Mouse (Mus musculus) hindbrain, embryonic 16.5 days (tissue): ENCODE data around the gene Mrpl43. TPM values are rescaled to one million over a fixed set of nuclear protein-coding genes. Genes with fewer than 3 reads are reported as not detected.
A peak's percentile ranks its signal among the peaks of the same experiment; 100 is the strongest.
"Not testable (repeated sequence)": the region's sequence is repeated elsewhere in the genome, so short reads cannot be mapped to it uniquely, and the experiment has no call there.

Source experiments
- ATAC-seq: fragments of 200-750 bp; cut with Nextera tagmentation; 2 replicates; pipeline ENCODE4 v1.8.0; 2017; ENCODE audit warnings: moderate TSS enrichment, moderate library complexity
- H3K27ac ChIP-seq: fragments of 300-500 bp; sonication (generic); 2 replicates; pipeline ENCODE4 v1.5.1; 2014; ENCODE audit warnings: low read depth, mild to moderate bottlenecking, control low read depth, low read length, moderate library complexity
- H3K27me3 ChIP-seq: fragments of 300-500 bp; sonication (generic); replicated peaks from 2 replicates; pipeline ENCODE4 v1.6.1; 2014; ENCODE audit warnings: low read length; ENCODE audit not compliant: control insufficient read depth, insufficient read depth
- H3K36me3 ChIP-seq: fragments of 300-500 bp; sonication (generic); 2 replicates; pipeline ENCODE4 v1.6.1; 2014; ENCODE audit warnings: mild to moderate bottlenecking, low read length, moderate library complexity, mixed read lengths; ENCODE audit not compliant: control insufficient read depth, insufficient read depth
- H3K4me1 ChIP-seq: fragments of 300-500 bp; sonication (generic); 2 replicates; pipeline ENCODE4 v1.6.1; 2014; ENCODE audit warnings: low read depth, low read length; ENCODE audit not compliant: control insufficient read depth, insufficient read depth
- H3K4me2 ChIP-seq: fragments of 300-500 bp; sonication (generic); 2 replicates; pipeline ENCODE4 v1.6.1; 2014; ENCODE audit warnings: mild to moderate bottlenecking, low read length, control low read depth, moderate library complexity
- H3K4me3 ChIP-seq: fragments of 300-500 bp; sonication (generic); 2 replicates; pipeline ENCODE4 v1.5.1; 2014; ENCODE audit warnings: mild to moderate bottlenecking, low read length, control low read depth, moderate library complexity
- H3K9ac ChIP-seq: fragments of 300-500 bp; sonication (generic); 2 replicates; pipeline ENCODE4 v1.6.1; 2014; ENCODE audit warnings: low read depth, mild to moderate bottlenecking, control low read depth, low read length, moderate library complexity
- H3K9me3 ChIP-seq: fragments of 300-500 bp; sonication (generic); 2 replicates; pipeline ENCODE4 v1.6.1; 2014; ENCODE audit warnings: mild to moderate bottlenecking, low read length, moderate library complexity; ENCODE audit not compliant: control insufficient read depth
- WGBS: fragments of 180-500 bp; shearing (Covaris S2); extraction: QIAGEN DNeasy Blood & Tissue Kit; methylation state at CpG from one replicate; pipeline ENCODE4 v1.1.7; 2014; 5-methylcytosine and 5-hydroxymethylcytosine counted together
- polyA plus RNA-seq: library from polyadenylated mRNA; unstranded; fragments of >200 nt; fragmentation: Nextera tagmentation; extraction: Ambion mirVana; gene quantifications from 2 replicates; pipeline ENCODE4 v1.2.1, GENCODE M21; 2015

Gene Mrpl43
- polyA plus RNA-seq, 1 experiment from 2014 or later = 98.4 TPM

GRCm38 (mm10) chr19:45046523-45047321 is 40.5 kb upstream of the Mrpl43 start:
- Histone ChIP-seq H3K4me2 (peak overlapping the region; percentile 75), H3K27ac (peak overlapping the region; percentile 94), H3K27me3 (no peaks in the 10 kb centered on the region), H3K9ac (peak overlapping the region; percentile 81), H3K4me3 (peak overlapping the region; percentile 67), H3K9me3 (no peaks in the 10 kb centered on the region), H3K4me1 (peaks cover 26% of the 10 kb centered on the region), H3K36me3 (no peaks in the 10 kb centered on the region)
- WGBS = under 1% methylated on average over 34 of the region's 34 CpGs
- ATAC-seq = peak; percentile 70

DNA sequence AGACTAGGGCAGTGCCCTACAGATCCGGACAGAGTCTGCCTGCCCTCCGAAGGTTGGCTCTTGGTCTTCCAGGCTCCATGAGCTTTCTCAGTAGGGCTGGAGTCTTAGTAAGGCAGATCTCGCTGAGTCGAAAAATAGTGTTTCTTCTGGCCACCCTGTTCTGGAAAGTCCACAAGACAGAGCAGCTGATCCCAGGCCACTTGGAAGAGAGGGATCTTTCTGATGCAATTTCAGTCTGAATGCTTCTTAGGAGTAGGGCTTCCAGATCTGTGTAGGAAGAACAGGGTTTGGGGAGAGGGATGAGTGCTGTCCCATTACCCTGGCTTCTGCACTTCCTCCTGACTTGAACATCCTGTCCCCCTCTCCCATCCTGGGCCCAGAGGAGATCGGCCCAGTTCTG is 39.4 kb upstream of the Mrpl43 start, which contains the start of gene Pdzd7:
Gene Pdzd7, minus strand, starts transcription at position 67 of the 400 bp plus-strand sequence.
- Histone ChIP-seq H3K27me3 (no peaks in the 10 kb centered on the region), H3K27ac (peak within 1 kb of the TSS; percentile 94), H3K9me3 (no peaks in the 10 kb centered on the region), H3K4me2 (peak within 1 kb of the TSS; percentile 75), H3K4me1 (peaks cover 26% of the 10 kb centered on the region), H3K36me3 (no peaks in the 10 kb centered on the region), H3K9ac (peak within 1 kb of the TSS; percentile 81), H3K4me3 (peak within 1 kb of the TSS; percentile 67)
- no peak for ATAC-seq
- 80% methylated on average over 5 of the region's 5 CpGs for WGBS

DNA sequence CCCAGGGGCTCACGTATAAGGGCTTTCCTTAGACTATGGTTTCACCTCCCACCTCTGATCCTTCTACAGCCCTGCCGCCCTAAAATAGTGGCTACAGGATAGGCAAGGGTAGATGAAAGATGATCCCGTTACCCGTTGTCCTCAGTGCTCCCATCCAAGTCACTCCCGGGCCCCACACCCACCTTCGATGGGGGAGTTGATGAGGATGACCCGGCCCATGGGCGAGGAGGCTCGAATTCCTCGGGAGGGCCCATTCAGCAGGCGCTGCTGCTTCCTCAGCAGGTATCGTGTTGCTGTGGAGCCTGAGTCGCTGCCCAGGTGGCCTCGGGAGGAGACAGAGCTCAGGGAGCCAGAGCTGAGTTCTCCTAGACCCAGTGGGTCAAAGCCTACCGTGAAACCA is 39.0 kb upstream of the Mrpl43 start:
- 47% methylated on average over 15 of the region's 15 CpGs for WGBS
- Histone ChIP-seq H3K27ac (no peak overlapping the region), H3K4me2 (no peak overlapping the region), H3K4me1 (peaks cover 26% of the 10 kb centered on the region), H3K36me3 (no peaks in the 10 kb centered on the region), H3K9me3 (no peaks in the 10 kb centered on the region), H3K9ac (no peak overlapping the region), H3K4me3 (no peak overlapping the region), H3K27me3 (no peaks in the 10 kb centered on the region)
- no peak for ATAC-seq

DNA sequence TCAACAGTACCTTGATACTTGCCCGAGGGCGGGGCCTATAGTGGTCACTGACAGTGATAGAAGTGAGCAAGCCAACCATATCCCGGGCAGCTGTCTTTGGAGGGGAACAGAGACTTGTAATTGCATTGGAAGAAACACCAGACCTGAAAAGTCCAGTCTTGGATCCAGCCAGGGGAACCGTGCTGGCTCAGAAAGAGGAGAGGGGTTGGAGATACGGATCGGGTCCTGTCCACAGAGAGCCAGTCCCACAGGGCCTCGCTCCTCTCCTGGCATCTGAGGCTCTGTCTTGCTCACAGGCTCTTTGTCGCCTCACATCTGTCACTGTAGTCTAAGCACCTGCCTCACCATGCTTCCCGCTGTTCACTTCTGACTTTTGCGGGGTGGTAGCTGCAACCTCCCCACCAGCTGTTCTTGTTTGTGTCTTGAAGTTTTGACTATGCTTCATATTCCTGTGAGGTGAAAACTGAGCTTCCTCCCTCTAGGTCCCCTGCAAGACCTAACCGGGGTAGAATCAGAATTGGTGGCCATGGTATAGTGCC is 38.2 kb upstream of the Mrpl43 start:
- no peaks in the 10 kb centered on the region for H3K9me3 ChIP-seq
- 67% methylated on average over 11 of the region's 11 CpGs for WGBS
- no peaks in the 10 kb centered on the region for H3K36me3 ChIP-seq
- ATAC-seq = no peak
- H3K4me2 ChIP-seq = no peak overlapping the region
- no peak overlapping the region for H3K9ac ChIP-seq
- peaks cover 23% of the 10 kb centered on the region for H3K4me1 ChIP-seq
- no peak overlapping the region for H3K4me3 ChIP-seq
- H3K27me3 ChIP-seq = no peaks in the 10 kb centered on the region
- H3K27ac ChIP-seq = no peak overlapping the region

GRCm38 (mm10) chr19:45040214-45040613 is 34.0 kb upstream of the Mrpl43 start:
- no peak overlapping the region for H3K4me2 ChIP-seq
- no peaks in the 10 kb centered on the region for H3K36me3 ChIP-seq
- H3K27me3 ChIP-seq = no peaks in the 10 kb centered on the region
- H3K9ac ChIP-seq = no peak overlapping the region; the same call in 1 of the 2 replicates
- H3K9me3 ChIP-seq = no peaks in the 10 kb centered on the region
- 55% methylated on average over 13 of the region's 13 CpGs for WGBS
- H3K4me1 ChIP-seq = no peaks in the 10 kb centered on the region
- no peak overlapping the region for H3K27ac ChIP-seq
- ATAC-seq = no peak
- no peak overlapping the region for H3K4me3 ChIP-seq

GRCm38 (mm10) chr19:45038198-45038597 is 32.0 kb upstream of the Mrpl43 start:
- not testable (repeated sequence) for H3K4me1 ChIP-seq, H3K4me2 ChIP-seq, H3K36me3 ChIP-seq, H3K9me3 ChIP-seq, H3K27me3 ChIP-seq, H3K4me3 ChIP-seq, ATAC-seq, H3K9ac ChIP-seq, H3K27ac ChIP-seq
- WGBS = 91% methylated on average over 7 of the region's 7 CpGs

DNA sequence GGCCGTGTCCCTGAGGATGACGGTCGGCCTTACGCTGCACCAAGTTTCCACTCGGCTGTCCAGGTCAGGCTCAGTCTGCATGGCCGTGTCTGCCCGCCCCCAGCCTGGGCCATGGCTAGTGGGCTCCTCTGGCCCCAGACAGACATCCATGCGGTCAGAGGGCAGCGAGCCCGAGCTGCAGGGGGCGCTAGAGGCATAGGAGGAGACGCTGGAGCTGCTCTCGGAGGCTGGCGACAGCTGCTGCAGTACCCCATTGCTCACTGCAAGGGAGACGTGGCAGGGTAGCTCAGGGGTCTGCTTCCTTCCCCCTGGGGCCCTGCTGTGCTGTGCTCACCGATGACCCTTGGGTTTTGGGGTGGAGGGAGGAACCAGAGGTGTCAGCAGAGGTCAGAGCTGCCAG is 30.6 kb upstream of the Mrpl43 start:
- Histone ChIP-seq H3K4me1 (no peaks in the 10 kb centered on the region; the same call in 1 of the 2 replicates), H3K27me3 (no peaks in the 10 kb centered on the region), H3K4me2 (no peak overlapping the region), H3K9ac (no peak overlapping the region), H3K4me3 (no peak overlapping the region), H3K27ac (no peak overlapping the region), H3K36me3 (no peaks in the 10 kb centered on the region), H3K9me3 (no peaks in the 10 kb centered on the region)
- no peak for ATAC-seq
- WGBS = 30% methylated on average over 16 of the region's 16 CpGs

GRCm38 (mm10) chr19:45032570-45033332 is 26.5 kb upstream of the Mrpl43 start:
- no peak for ATAC-seq
- no peaks in the 10 kb centered on the region; the same call in 1 of the 2 replicates for H3K4me1 ChIP-seq
- H3K36me3 ChIP-seq = no peaks in the 10 kb centered on the region
- 0 out of 2 replicates have a peak overlapping the region, but pooled peaks have one; percentile 12 for H3K27ac ChIP-seq
- H3K27me3 ChIP-seq = no peaks in the 10 kb centered on the region
- no peaks in the 10 kb centered on the region for H3K9me3 ChIP-seq
- no peak overlapping the region for H3K4me2 ChIP-seq
- 0 out of 2 replicates have a peak overlapping the region, but pooled peaks have one; percentile 8 for H3K9ac ChIP-seq
- WGBS = 48% methylated on average over 17 of the region's 17 CpGs
- H3K4me3 ChIP-seq = no peak overlapping the region

DNA sequence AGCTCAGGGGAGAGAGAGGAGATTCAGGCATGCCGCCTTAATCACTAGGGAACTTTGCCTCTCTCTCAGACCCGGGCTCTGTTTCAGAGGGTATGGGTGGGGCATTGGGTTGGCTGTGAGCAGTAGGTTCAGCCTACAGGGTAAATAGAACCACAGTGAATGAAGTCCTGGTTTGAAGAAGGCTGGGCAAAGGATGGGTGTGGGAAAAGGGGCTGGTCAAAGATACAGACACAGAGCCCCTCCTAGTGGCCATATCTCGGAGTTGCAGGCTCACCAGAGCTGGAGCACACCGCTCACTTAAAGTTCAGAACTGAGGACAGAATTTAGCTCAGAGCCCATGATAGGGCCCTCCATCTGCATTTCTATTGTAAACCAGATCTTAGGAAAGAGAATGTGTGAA is 25.5 kb upstream of the Mrpl43 start:
- H3K9ac ChIP-seq = no peak overlapping the region
- no peak overlapping the region for H3K27ac ChIP-seq
- ATAC-seq = peak; percentile 40
- no peaks in the 10 kb centered on the region; the same call in 1 of the 2 replicates for H3K4me1 ChIP-seq
- no peaks in the 10 kb centered on the region for H3K27me3 ChIP-seq
- WGBS = 13% methylated on average over 4 of the region's 4 CpGs
- no peak overlapping the region for H3K4me3 ChIP-seq
- H3K4me2 ChIP-seq = no peak overlapping the region
- H3K36me3 ChIP-seq = no peaks in the 10 kb centered on the region
- H3K9me3 ChIP-seq = no peaks in the 10 kb centered on the region
